ENCODE assay signal across 13 mouse cellular contexts in the genomic region with DNA sequence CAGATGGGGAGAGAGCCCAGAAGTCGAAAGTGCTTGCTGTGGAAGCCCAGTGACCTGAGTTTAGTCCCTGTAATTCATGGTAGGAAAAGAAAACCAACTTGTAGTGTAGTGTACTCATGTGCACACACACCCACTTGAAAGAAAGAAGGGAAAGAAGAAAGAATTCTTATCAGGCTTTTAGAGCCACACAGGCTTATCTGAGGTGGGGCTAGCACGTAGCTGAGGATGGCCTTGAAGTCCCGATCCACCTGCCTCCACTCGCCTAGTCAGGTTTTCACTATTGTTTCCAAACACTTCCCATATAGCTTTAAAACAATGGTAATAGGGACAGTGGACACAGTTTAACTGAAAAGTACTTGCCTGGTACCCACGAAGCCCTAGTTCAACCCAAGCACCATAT.
"Had no signal": no experiment of that assay in that cellular context is flagged by ENCODE, and none has a peak within 500 bp of the region (broad histone marks: within the 10 kb centered on the region; RNA-seq: fewer than 3 reads in every experiment).

No protein-coding gene starts in this region.

- H3K4me1 ChIP-seq: liver, embryonic 12.5 days; neural tube, embryonic 12.5 days; stomach, embryonic 15.5 days had no signal

- H3K4me2 ChIP-seq: liver, embryonic 12.5 days; lung, embryonic 14.5 days; midbrain, embryonic 13.5 days; midbrain, embryonic 15.5 days; neural tube, embryonic 12.5 days; stomach, embryonic 15.5 days had no signal

- ATAC-seq: liver, embryonic 12.5 days; midbrain, embryonic 13.5 days had no signal

- DNase-seq: lung, adult 18-20 months; lung, embryonic 14.5 days; lung, postnatal 10 days; right cerebral cortex, postnatal 14 days had no signal

- H3K4me3 ChIP-seq: liver, embryonic 12.5 days; megakaryocyte, embryonic 14.5 days; midbrain, embryonic 13.5 days; midbrain, embryonic 15.5 days; neural tube, embryonic 12.5 days; stomach, embryonic 15.5 days had no signal

- H3K27ac ChIP-seq: liver, embryonic 12.5 days; liver, embryonic 14.5 days; macrophage; neural tube, embryonic 12.5 days; stomach, embryonic 15.5 days; stomach, postnatal 0 days had no signal

- H3K9me3 ChIP-seq: liver, embryonic 12.5 days; midbrain, embryonic 13.5 days; midbrain, embryonic 15.5 days; neural tube, embryonic 12.5 days; stomach, embryonic 15.5 days had no signal

- H3K36me3 ChIP-seq: liver, embryonic 12.5 days; midbrain, embryonic 13.5 days; midbrain, embryonic 15.5 days; neural tube, embryonic 12.5 days; stomach, embryonic 15.5 days had no signal

- H3K27me3 ChIP-seq: liver, embryonic 12.5 days; midbrain, embryonic 13.5 days; midbrain, embryonic 15.5 days; neural tube, embryonic 12.5 days; stomach, embryonic 15.5 days had no signal

- H3K9ac ChIP-seq: liver, embryonic 12.5 days; liver, embryonic 14.5 days; lung, embryonic 14.5 days; midbrain, embryonic 13.5 days; midbrain, embryonic 15.5 days; neural tube, embryonic 12.5 days; stomach, embryonic 15.5 days had no signal
